Mouse (Mus musculus) small intestine, adult 10 weeks (tissue): ENCODE measurements around the gene Six5. TPM values are rescaled to one million over a fixed set of nuclear protein-coding genes. Genes with fewer than 3 reads are reported as not detected.

Experiments
- polyA plus RNA-seq: library from polyadenylated mRNA; stranded (reverse); fragments of 350-450 nt; fragmentation: Illumina TruSeq; extraction: RNeasy Lipid Tissue Mini Kit (QIAGEN cat#74804); gene quantifications from one replicate; pipeline ENCODE4 v1.2.3, GENCODE M21; 2014; ENCODE audit warnings: low replicate concordance

Six5 gene
- polyA plus RNA-seq, result 0.33 TPM

GRCm38 (mm10) chr7:19094471-19094825, at the start of gene Six5:
Gene Six5 (plus strand): TSS chr7:19094594.

GRCm38 (mm10) chr7:19054047-19054776, 40.2 kb upstream of the Six5 start, which contains the start of gene Rsph6a:
Gene Rsph6a (plus strand): TSS chr7:19054690.

GRCm38 (mm10) chr7:19075723-19076585, 18.4 kb upstream of the Six5 start, which contains the start of gene Dmwd:
Gene Dmwd (plus strand): TSS chr7:19076227.

GRCm38 (mm10) chr7:19083701-19084100, 10.7 kb upstream of the Six5 start, which contains the start of gene Dmpk:
Gene Dmpk (plus strand): TSS chr7:19083849.

GRCm38 (mm10) chr7:19118028-19118771, 23.8 kb downstream of the Six5 start, which contains the start of gene Gm4969:
Gene Gm4969 (minus strand): TSS chr7:19118368.

GRCm38 (mm10) chr7:19119631-19120429, 25.4 kb downstream of the Six5 start, which contains the start of gene Fbxo46:
Gene Fbxo46 (plus strand): TSS chr7:19119859.

Other genes with a start within 250 kb of the Six5 start
- not detected for gene Pglyrp1, start 223.3 kb upstream of the Six5 start, polyA plus RNA-seq
- 0.71 TPM for gene Ccdc61, start 184.2 kb upstream of the Six5 start, polyA plus RNA-seq
- gene Nova2, start 168.7 kb upstream of the Six5 start, polyA plus RNA-seq, result 0.07 TPM
- gene Nanos2, start 107.2 kb upstream of the Six5 start, polyA plus RNA-seq, result not detected
- gene Mypop, start 103.3 kb upstream of the Six5 start, polyA plus RNA-seq, result not detected
- gene Irf2bp1, start 90.5 kb upstream of the Six5 start, polyA plus RNA-seq, result 0.52 TPM
- 4.9 TPM for gene Foxa3, start 71.1 kb upstream of the Six5 start, polyA plus RNA-seq
- 1.7 TPM for gene Sympk, start 70.2 kb upstream of the Six5 start, polyA plus RNA-seq
- not detected for gene Rsph6a, start 39.9 kb upstream of the Six5 start, polyA plus RNA-seq
- gene Dmwd, start 18.4 kb upstream of the Six5 start, polyA plus RNA-seq, result not detected
- gene Dmpk, start 10.7 kb upstream of the Six5 start, polyA plus RNA-seq, result 1.3 TPM
- not detected for gene Gm4969, start 23.8 kb downstream of the Six5 start, polyA plus RNA-seq
- gene Fbxo46, start 25.3 kb downstream of the Six5 start, polyA plus RNA-seq, result 0.48 TPM
- 2.7 TPM for gene Qpctl, start 54.7 kb downstream of the Six5 start, polyA plus RNA-seq
- 1.3 TPM for gene Snrpd2, start 55.1 kb downstream of the Six5 start, polyA plus RNA-seq
- 0.22 TPM for gene Gipr, start 71.5 kb downstream of the Six5 start, polyA plus RNA-seq
- gene Eml2, start 81.8 kb downstream of the Six5 start, polyA plus RNA-seq, result not detected
- 1.4 TPM for gene Gpr4, start 117.9 kb downstream of the Six5 start, polyA plus RNA-seq
- gene Opa3, start 133.7 kb downstream of the Six5 start, polyA plus RNA-seq, result 6.8 TPM
- 48.9 TPM for gene Vasp, start 177.2 kb downstream of the Six5 start, polyA plus RNA-seq
- 4.2 TPM for gene Ppm1n, start 185.5 kb downstream of the Six5 start, polyA plus RNA-seq
- gene Rtn2, start 188.0 kb downstream of the Six5 start, polyA plus RNA-seq, result not detected
- gene Fosb, start 215.5 kb downstream of the Six5 start, polyA plus RNA-seq, result 0.67 TPM